In genomic region chr1:105050584-105051363, GRCm38 (mm10) we compare ENCODE assay signal across 26 mouse cellular contexts.
DNase-seq lines count a peak whose midpoint lies in the region; ATAC-seq lines count a peak whose summit lies in the region.
"Had no signal": no experiment of that assay in that cellular context is flagged by ENCODE, and none has a peak within 500 bp of the region (broad histone marks: within the 10 kb centered on the region; RNA-seq: fewer than 3 reads in every experiment).

No protein-coding gene starts in this region.

- no peak overlapping the region for H3K9ac ChIP-seq in hindbrain, embryonic 12.5 days
- H3K9ac ChIP-seq in midbrain, embryonic 15.5 days = no peak overlapping the region
- H3K9ac ChIP-seq: liver, postnatal 0 days had no signal

- no peaks in the 10 kb centered on the region for H3K27me3 ChIP-seq in hindbrain, embryonic 12.5 days
- no peaks in the 10 kb centered on the region for H3K27me3 ChIP-seq in hindbrain, embryonic 10.5 days (ENCODE audit: insufficient read depth, poor library complexity, severe bottlenecking)
- H3K27me3 ChIP-seq in midbrain, embryonic 15.5 days (replicated peaks) = no peaks in the 10 kb centered on the region

- no peak overlapping the region for H3K4me3 ChIP-seq in hindbrain, embryonic 12.5 days
- no peak overlapping the region for H3K4me3 ChIP-seq in hindbrain, embryonic 10.5 days
- H3K4me3 ChIP-seq in midbrain, embryonic 15.5 days = no peak overlapping the region
- H3K4me3 ChIP-seq: heart, embryonic 10.5 days; myocyte had no signal

- H3K27ac ChIP-seq in hindbrain, embryonic 12.5 days = no peak overlapping the region
- H3K27ac ChIP-seq in hindbrain, embryonic 10.5 days = no peak overlapping the region
- no peak overlapping the region for H3K27ac ChIP-seq in midbrain, embryonic 15.5 days
- H3K27ac ChIP-seq: heart, embryonic 10.5 days; macrophage had no signal

- no peaks in the 10 kb centered on the region for H3K36me3 ChIP-seq in hindbrain, embryonic 12.5 days
- H3K36me3 ChIP-seq in hindbrain, embryonic 10.5 days = no peaks in the 10 kb centered on the region
- H3K36me3 ChIP-seq in midbrain, embryonic 15.5 days (replicated peaks) = no peaks in the 10 kb centered on the region
- H3K36me3 ChIP-seq: G1E; heart, embryonic 10.5 days had no signal

- 72% methylated on average over 10 of the region's 10 CpGs for WGBS in hindbrain, embryonic 12.5 days
- 86% methylated on average over 10 of the region's 10 CpGs for WGBS in hindbrain, embryonic 10.5 days
- 51% methylated on average over 10 of the region's 10 CpGs for WGBS in midbrain, embryonic 15.5 days

- no peaks in the 10 kb centered on the region for H3K9me3 ChIP-seq in hindbrain, embryonic 12.5 days (replicated peaks)
- no peaks in the 10 kb centered on the region for H3K9me3 ChIP-seq in hindbrain, embryonic 10.5 days
- no peaks in the 10 kb centered on the region for H3K9me3 ChIP-seq in midbrain, embryonic 15.5 days
- H3K9me3 ChIP-seq: heart, embryonic 10.5 days had no signal

- peak; percentile 67; the same call in 1 of the 2 replicates for ATAC-seq in hindbrain, embryonic 12.5 days (ENCODE audit: low FRiP score)
- ATAC-seq in midbrain, embryonic 15.5 days (replicated peaks) = peak; percentile 86
- ATAC-seq: activated CD4-positive, CD25-positive, alpha-beta regulatory T cell, adult 4 months; intestine, embryonic 16.5 days; liver, postnatal 0 days; lung, postnatal 0 days had no signal

- no peaks in the 10 kb centered on the region for H3K4me1 ChIP-seq in hindbrain, embryonic 12.5 days
- no peaks in the 10 kb centered on the region for H3K4me1 ChIP-seq in hindbrain, embryonic 10.5 days (replicated peaks)
- H3K4me1 ChIP-seq in midbrain, embryonic 15.5 days = peaks cover 9% of the 10 kb centered on the region
- H3K4me1 ChIP-seq: heart, embryonic 10.5 days had no signal

- no peak for DNase-seq in hindbrain, embryonic 10.5 days (ENCODE audit: low spot score)
- peak; percentile 40 for DNase-seq in brain, adult 2 months (ENCODE audit: low read depth, low spot score)
- DNase-seq in forelimb bud, embryonic 11.5 days (ENCODE audit: low read depth, low spot score) = peak; percentile 30
- no peak for DNase-seq in spleen, postnatal 14 days (ENCODE audit: low spot score in 2 of 2)
- no peak for DNase-seq in adrenal gland, postnatal 10 days
- DNase-seq: adrenal gland, adult 8-10 months; B cell, adult 2 months; cerebellum, adult 8-10 months; gastrocnemius, postnatal 10 days; heart, postnatal 4 days; kidney, adult 9 months; kidney, postnatal 14 days; liver, postnatal 0 days; right cerebral cortex, postnatal 14 days; spleen, adult 18-20 months; thymus, postnatal 14 days had no signal

- H3K4me2 ChIP-seq in hindbrain, embryonic 12.5 days (replicated peaks) = no peak overlapping the region
- H3K4me2 ChIP-seq in midbrain, embryonic 15.5 days = no peak overlapping the region
- H3K4me2 ChIP-seq: liver, embryonic 11.5 days had no signal

Comparison
In these comparisons a context has a peak if more than half of its experiments do, and no peak if none do; other contexts are left out.
1. DNase-seq: peak in brain, adult 2 months (single experiment) and forelimb bud, embryonic 11.5 days (single experiment); none in hindbrain, embryonic 10.5 days (single experiment), spleen, postnatal 14 days (0 of 2) and adrenal gland, postnatal 10 days (single experiment).